Mouse (Mus musculus) erythroblast, embryonic 14.5 days (primary cell): Measurements from ENCODE around the gene Tnni1.

Source experiments
- GATA1 ChIP-seq: IDR thresholded peaks from 2 replicates; pipeline ENCODE4 v1.6.1; 2012; ENCODE audit warnings: low read length, inconsistent platforms, mixed read lengths
- TAL1 ChIP-seq: IDR thresholded peaks from 3 replicates; pipeline ENCODE4 v1.6.1; 2012; ENCODE audit warnings: low read length, inconsistent platforms, mixed read lengths

- TF ChIP-seq GATA1 (no peak), TAL1 (0 out of 3 replicates have a peak, but pooled peaks have one; percentile 13)
Observed at GRCm38 (mm10) chr1:135844481-135844880, 65.2 kb downstream of the Tnni1 start.
